Mouse (Mus musculus) left cerebral cortex, adult 2 months (tissue): ENCODE data around the gene Hdgfl2. TPM values are rescaled to one million over a fixed set of nuclear protein-coding genes. Genes with fewer than 3 reads are reported as not detected.

ENCODE experiments used
- DNase-seq, 2 experiments: peaks; one replicate each; pipeline ENCODE4 v3.0.0; 2021 to 2022; ENCODE audit warnings: low spot score in 2 of 2, mixed read lengths in 1 of 2; ENCODE audit errors: extremely low spot score in 1 of 2
- H3K27ac ChIP-seq: fragments of 200-600 bp; 2 replicates; pipeline ENCODE4 v1.8.1; 2022
- H3K4me3 ChIP-seq: fragments of 200-600 bp; 2 replicates; pipeline ENCODE4 v1.8.1; 2022
- CTCF ChIP-seq: fragments of 200-600 bp; IDR thresholded peaks from 2 replicates; pipeline ENCODE4 v1.8.1; 2022; ENCODE audit warnings: antibody characterized with exemption, mild to moderate bottlenecking, moderate library complexity
- intact Hi-C: fragments of 180-260 bp; cut with DNase I; formaldehyde crosslinking; loops from one replicate; pipeline ENCODE4 v1.15.1; 2025
- total RNA-seq, 2 experiments: library from RNA; stranded (reverse); gene quantifications; 2 replicates each; pipeline ENCODE4 v1.2.3; 2021

The Hdgfl2 gene
- total RNA-seq, 2 experiments from 2014 or later, result 102 to 109 TPM

DNA sequence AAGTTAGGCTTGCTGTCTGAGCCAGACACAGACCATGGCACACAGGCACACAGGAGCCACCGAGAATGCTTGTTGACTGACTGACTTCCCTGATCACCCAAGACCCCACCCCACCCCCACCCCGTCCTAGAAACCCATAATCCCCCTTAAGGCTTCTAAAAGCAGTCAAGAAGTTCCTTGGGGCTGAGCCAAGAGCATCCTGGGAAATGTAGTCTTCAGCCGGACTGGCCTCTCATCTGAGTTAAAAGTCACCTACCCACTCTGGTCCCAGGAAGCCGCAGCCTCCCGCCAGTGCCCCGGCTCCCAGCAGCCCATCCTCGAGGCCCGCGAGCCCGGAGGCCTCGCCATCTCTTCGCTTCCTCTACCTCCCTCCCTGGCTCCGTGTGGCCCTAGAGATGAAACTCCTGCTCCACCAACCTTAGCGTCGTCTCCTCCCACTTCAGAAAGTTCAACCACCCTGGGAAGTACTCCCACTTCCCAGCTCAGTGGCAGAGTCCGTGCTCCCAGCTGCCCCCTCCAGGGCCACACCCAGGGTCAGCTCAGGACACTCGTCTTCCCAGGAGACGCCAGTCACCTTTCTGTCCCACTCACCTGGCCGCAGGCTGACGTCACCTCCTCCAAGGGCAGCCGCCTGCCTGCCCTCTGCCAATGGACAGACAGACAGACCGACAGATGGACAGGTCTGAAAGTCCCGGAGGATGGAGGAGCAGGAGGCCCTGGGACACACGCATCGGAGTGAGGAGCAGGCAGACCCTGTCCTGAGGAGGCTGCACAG lies 58.6 kb downstream of the Hdgfl2 start:
- TF ChIP-seq CTCF, result no peak
- no peak for DNase-seq
- intact Hi-C loops, result no loop called here
- Histone ChIP-seq H3K4me3 (peak overlapping the region; percentile 76), H3K27ac (no peak overlapping the region)

DNA sequence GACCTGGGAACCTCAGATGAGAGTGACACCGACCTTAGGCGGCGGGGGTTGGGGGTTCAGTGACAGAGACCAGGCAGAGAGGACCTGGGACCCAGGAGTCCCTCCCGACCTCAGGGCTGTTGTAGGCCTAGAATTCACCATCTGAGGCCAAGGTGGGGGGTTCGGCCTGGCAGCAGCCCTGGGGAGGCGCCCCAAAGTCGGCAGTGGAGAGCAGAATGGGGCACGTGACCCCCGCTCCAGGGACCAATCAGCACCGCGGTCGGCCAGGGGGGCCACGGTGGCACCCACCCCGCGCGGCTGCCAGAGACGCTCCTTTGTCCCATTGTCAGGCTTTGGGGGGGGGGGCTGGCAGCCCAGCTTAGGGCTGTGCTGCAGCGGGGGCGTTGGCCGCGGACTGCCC lies 59.9 kb downstream of the Hdgfl2 start:
- DNase-seq, result no peak
- TF ChIP-seq CTCF, result no peak
- H3K4me3 ChIP-seq, result peak overlapping the region; percentile 76
- H3K27ac ChIP-seq, result peak overlapping the region; percentile 95
- intact Hi-C loops, result no loop called here

DNA sequence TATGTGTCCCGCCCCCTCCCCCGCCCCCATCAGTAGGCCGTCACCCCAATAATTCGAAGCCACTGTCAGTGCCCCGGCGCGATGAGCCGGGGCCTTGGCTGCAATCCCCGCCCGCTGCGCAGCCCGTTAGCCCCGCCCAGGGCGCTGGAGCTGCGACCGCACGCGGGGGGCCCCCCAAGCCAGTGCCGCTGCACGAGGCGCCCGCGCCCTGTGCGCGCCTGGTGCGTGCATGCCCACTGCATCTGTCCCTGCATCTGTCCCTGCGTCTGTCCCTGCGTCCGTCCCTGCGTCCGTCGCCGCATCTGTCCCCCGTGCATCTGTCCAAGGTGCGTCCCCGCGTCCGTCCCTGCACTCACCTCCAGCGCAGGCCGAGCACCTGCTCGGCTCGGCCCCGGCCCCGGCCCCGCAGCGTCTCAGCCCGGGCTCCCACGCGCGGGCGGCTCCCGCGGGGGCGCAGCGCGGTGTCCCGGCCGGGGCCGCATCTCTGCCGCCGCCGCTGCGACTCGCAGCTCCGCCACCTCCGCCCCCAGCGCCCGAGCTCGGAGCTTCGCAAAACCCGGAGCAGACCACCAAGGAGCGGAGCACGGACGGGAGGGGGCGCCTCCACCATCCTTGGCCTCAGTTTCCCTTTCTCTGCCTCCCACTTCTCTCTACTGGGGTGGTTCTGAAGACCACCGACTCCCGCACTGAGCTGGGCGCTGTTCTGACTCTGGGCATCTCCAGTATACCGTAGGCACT lies 60.6 kb downstream of the Hdgfl2 start, which contains the start of gene Sema6b:
Gene Sema6b (minus strand): TSS at position 486 of the 738 bp plus-strand sequence.
- peak; percentile 84 to 90 for DNase-seq
- TF ChIP-seq CTCF, result no peak
- Histone ChIP-seq H3K4me3 (peak within 1 kb of the TSS; percentile 76), H3K27ac (peak within 1 kb of the TSS; percentile 95)
- intact Hi-C loops, result no loop called here

DNA sequence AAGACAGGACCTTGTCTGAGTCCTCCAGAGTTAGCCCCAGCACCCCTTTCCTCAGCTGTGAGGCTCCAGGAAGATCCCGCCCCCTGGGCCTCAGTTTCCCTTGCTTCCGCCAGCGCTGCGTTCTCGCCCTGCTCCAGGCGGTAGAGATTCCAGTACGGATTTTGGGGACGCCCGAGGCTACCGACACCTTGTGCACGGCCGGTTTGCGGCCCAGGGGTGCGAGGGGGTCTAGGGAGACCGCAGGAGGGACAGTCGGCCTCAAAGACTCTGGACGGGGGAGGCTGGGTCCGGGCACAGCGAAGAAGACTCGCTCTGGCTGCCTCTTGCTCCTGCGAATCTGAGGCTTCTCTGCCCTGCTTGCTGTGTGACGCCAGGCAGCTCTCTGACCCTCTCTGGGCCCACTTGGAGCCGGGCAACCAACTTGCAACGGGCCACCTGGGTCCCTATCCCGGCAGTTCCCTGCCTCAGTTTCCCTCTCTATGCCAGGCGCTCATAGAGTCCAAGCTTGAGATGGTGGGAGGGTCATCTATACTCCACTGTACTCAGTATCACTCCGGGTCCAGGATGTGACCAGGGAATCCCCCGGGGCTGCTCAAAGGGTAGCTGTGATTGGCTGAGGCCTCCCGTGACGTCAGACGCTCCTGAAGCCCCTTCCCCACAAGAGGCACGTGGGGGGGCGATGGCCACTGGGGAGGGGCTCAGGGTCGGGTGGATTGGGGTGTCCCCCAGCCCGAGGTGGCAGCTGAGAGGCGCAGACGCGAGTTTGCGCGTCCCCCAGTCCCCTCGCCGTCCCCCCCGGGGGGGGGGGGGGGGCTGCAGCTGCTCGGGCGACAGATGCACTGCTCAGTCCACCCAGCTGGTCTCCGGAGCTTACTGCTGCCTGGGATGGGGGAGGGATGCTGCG lies 62.5 kb downstream of the Hdgfl2 start:
- Histone ChIP-seq H3K4me3 (peak overlapping the region; percentile 63), H3K27ac (peak overlapping the region; percentile 82)
- intact Hi-C loops, result no loop called here
- no peak for TF ChIP-seq CTCF
- peak; percentile 66 to 81 for DNase-seq

GRCm38 (mm10) chr17:56144546-56144945 lies 65.1 kb downstream of the Hdgfl2 start:
- TF ChIP-seq CTCF, result no peak
- no peak for DNase-seq
- Histone ChIP-seq H3K27ac (no peak overlapping the region), H3K4me3 (no peak overlapping the region)
- intact Hi-C loops, result no loop called here

- no peak overlapping the region for H3K4me3 ChIP-seq
- TF ChIP-seq CTCF, result no peak
- H3K27ac ChIP-seq, result no peak overlapping the region
- intact Hi-C loops, result no loop called here
- no peak for DNase-seq
Observed at GRCm38 (mm10) chr17:56146131-56146530, 66.7 kb downstream of the Hdgfl2 start.

GRCm38 (mm10) chr17:56147420-56147819 lies 68.0 kb downstream of the Hdgfl2 start:
- TF ChIP-seq CTCF, result no peak
- DNase-seq, result no peak
- no peak overlapping the region for H3K4me3 ChIP-seq
- H3K27ac ChIP-seq, result no peak overlapping the region
- intact Hi-C loops, result no loop called here

- TF ChIP-seq CTCF, result no peak
- DNase-seq, result no peak
- intact Hi-C loops, result no loop called here
- H3K27ac ChIP-seq, result no peak overlapping the region
- no peak overlapping the region for H3K4me3 ChIP-seq
Observed at GRCm38 (mm10) chr17:56148280-56148679, 68.8 kb downstream of the Hdgfl2 start.

DNA sequence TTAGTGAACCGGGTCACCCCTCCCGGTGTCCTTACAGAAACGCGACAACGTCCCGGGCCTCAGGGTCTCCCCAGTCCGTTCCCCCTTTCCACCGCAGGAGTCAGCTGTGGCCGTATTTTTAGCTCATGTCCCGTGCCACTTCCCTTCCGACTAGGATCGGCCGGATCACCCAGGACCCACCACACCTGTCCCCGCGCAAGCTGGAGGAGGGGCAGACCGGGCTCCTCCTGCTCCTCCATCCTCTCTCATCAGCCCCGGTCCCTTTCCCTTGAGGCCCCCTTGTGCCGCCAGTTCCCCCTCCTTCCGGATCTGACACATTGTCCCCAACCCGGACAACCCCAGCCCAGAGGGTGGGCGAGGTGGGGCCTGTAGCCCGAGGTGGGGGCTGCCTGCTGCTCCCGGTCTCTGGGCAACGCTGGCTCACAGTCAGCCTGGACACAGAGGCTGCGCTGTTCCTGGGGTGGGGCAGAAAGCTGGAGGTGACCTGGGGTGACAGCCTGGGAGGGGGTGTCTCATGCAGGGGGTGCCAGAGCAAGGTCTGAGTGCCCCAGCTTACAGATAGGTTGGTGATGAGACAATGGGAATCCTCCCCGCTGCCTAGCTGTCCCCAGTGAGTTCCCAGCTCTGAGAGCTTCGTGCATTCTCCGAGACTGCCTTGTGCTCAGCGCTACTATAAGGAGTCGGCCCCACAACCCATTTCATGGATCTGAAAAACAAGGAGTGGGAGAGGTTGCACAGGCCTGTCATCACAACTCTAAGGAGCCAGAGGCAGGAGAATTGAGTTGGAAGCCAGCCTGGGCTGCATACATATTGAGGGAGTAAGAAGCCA lies 69.6 kb downstream of the Hdgfl2 start:
- no peak overlapping the region; the same call in 1 of the 2 replicates for H3K27ac ChIP-seq
- TF ChIP-seq CTCF, result no peak
- DNase-seq, result no peak
- H3K4me3 ChIP-seq, result peak overlapping the region; percentile 45
- intact Hi-C loops, result no loop called here

DNA sequence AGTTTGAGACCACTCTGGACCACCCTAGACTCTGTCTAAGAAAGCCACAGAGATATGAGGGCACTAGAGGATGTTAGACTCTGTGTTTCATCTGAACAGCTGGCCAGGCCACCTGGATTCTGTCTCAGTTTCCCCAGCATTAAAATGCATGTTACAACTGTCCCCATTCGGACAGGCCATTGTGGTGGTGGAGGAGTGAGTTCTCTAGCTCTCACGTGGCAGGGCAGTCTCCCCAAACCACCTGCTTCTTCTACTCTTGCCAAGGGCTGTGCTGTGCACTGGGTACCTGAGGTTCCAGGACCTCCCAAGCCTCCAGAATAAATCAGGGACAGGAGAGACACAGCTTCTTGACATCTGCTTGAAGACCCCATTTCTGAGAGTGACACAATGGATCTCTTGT lies 70.5 kb downstream of the Hdgfl2 start:
- intact Hi-C loops, result no loop called here
- Histone ChIP-seq H3K4me3 (no peak overlapping the region), H3K27ac (no peak overlapping the region)
- TF ChIP-seq CTCF, result no peak
- DNase-seq, result no peak

Other genes starting within 250 kb of the Hdgfl2 start
- gene Zfp119a, start 200.7 kb upstream of the Hdgfl2 start, total RNA-seq, result 1 to 10 TPM; 5.1 to 6.7 TPM
- 1 to 10 TPM; 6.2 to 6.6 TPM for gene Zfp959, start 187.5 kb upstream of the Hdgfl2 start, total RNA-seq
- gene Zfp119b, start 130.1 kb upstream of the Hdgfl2 start, total RNA-seq, result 1 to 10 TPM; 2.3 to 4.1 TPM
- gene Ebi3, start 127.0 kb upstream of the Hdgfl2 start, total RNA-seq, result 1 to 10 TPM; 1.2 to 1.4 TPM
- 10 to 100 TPM; 16.4 to 17.4 TPM for gene Yju2, start 120.5 kb upstream of the Hdgfl2 start, total RNA-seq
- 10 to 100 TPM; 36.7 to 40.1 TPM for gene Shd, start 109.2 kb upstream of the Hdgfl2 start, total RNA-seq
- 10 to 100 TPM; 88.7 to 90.6 TPM for gene Fsd1, start 93.1 kb upstream of the Hdgfl2 start, total RNA-seq
- 1 to 10 TPM; 2.5 to 3.1 TPM for gene Stap2, start 74.0 kb upstream of the Hdgfl2 start, total RNA-seq
- gene Mpnd, start 73.9 kb upstream of the Hdgfl2 start, total RNA-seq, result 10 to 100 TPM; 90.8 to 91.2 TPM
- 10 to 100 TPM; 38.9 to 43.2 TPM for gene Sh3gl1, start 43.0 kb upstream of the Hdgfl2 start, total RNA-seq
- 1 to 10 TPM; 1.6 to 2.0 TPM for gene Chaf1a, start 39.2 kb upstream of the Hdgfl2 start, total RNA-seq
- gene Ubxn6, start 4.6 kb upstream of the Hdgfl2 start, total RNA-seq, result 10 to 100 TPM; 91.2 to 98.3 TPM
- 1 to 10 TPM; 5.0 to 7.4 TPM for gene Plin4, start 30.2 kb downstream of the Hdgfl2 start, total RNA-seq
- gene Plin5, start 38.0 kb downstream of the Hdgfl2 start, total RNA-seq, result under 1 TPM; 0.38 to 0.68 TPM
- 1 to 10 TPM; 4.2 to 6.1 TPM for gene Lrg1, start 42.4 kb downstream of the Hdgfl2 start, total RNA-seq
- 100 to 1,000 TPM; 117 to 125 TPM for gene Sema6b, start 60.7 kb downstream of the Hdgfl2 start, total RNA-seq
- gene Tnfaip8l1, start 82.8 kb downstream of the Hdgfl2 start, total RNA-seq, result 1 to 10 TPM; 7.5 to 8.7 TPM
- 10 to 100 TPM; 39.5 to 41.2 TPM for gene Mydgf, start 104.3 kb downstream of the Hdgfl2 start, total RNA-seq
- gene Dpp9, start 139.3 kb downstream of the Hdgfl2 start, total RNA-seq, result 10 to 100 TPM; 70.7 to 74.1 TPM
- 10 to 100 TPM; 31.8 to 34.6 TPM for gene Fem1a, start 177.2 kb downstream of the Hdgfl2 start, total RNA-seq
- gene Ticam1, start 197.2 kb downstream of the Hdgfl2 start, total RNA-seq, result 1 to 10 TPM; 6.9 to 7.2 TPM
- 10 to 100 TPM in 1 of 2 experiments, 1 to 10 TPM in 1; 7.7 to 11.4 TPM for gene Plin3, start 213.2 kb downstream of the Hdgfl2 start, total RNA-seq
- gene Arrdc5, start 220.7 kb downstream of the Hdgfl2 start, total RNA-seq, result not detected
- under 1 TPM; 0.70 to 0.91 TPM for gene Uhrf1, start 223.7 kb downstream of the Hdgfl2 start, total RNA-seq
- 10 to 100 TPM; 66.2 to 71.8 TPM for gene Kdm4b, start 246.4 kb downstream of the Hdgfl2 start, total RNA-seq